Mouse (Mus musculus): ENCODE data around the gene Akr1c18.

DNA sequence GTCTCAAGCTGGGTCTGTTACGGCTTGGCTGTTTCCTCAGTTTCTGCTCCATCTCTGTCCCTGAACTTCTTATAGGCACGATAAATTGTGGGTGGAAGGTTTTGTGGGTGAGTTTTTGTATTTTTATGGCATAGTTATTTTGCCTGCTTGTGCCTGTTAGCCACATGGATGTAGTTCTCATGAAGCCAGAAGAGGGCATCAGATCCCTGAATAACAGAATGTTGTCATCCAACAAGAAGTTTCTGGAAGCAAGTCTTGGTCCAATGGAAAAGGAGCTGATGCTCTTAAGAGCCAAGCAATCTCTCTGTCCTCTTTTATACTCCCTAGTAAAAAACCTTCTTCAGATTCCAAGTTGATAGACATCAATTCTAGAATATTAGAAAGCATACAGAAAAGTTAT, 37.7 kb upstream of the Akr1c18 start:
- TF ChIP-seq CTCF (IDR thresholded peaks at IDR 0.05; ENCODE audit: low read depth) (peak; percentile 71), EP300 (optimal IDR thresholded peaks at IDR 0.05) (no peak)

Data from stomach, postnatal 0 days (tissue).